Mouse (Mus musculus) myocyte (in vitro differentiated cells): ENCODE data around the gene Klk1b1.

Experiments
- MAX ChIP-seq: IDR thresholded peaks from one replicate; pipeline ENCODE4 v1.6.1; 2011; ENCODE audit warnings: low read depth, mild to moderate bottlenecking, control low read depth
- POLR2A ChIP-seq: IDR thresholded peaks from one replicate; pipeline ENCODE4 v1.6.1; 2011; ENCODE audit warnings: low read depth, mild to moderate bottlenecking, control low read depth, moderate library complexity; ENCODE audit not compliant: insufficient read length
- POLR2AphosphoS2 ChIP-seq: IDR thresholded peaks from one replicate; pipeline ENCODE4 v1.6.1; 2011; ENCODE audit warnings: low read depth, control low read depth; ENCODE audit not compliant: insufficient read length

GRCm38 (mm10) chr7:44015071-44015470 is 48.5 kb downstream of the Klk1b1 start:
- TF ChIP-seq POLR2AphosphoS2 (no peak), MAX (no peak), POLR2A (no peak)
